Mouse (Mus musculus): ENCODE measurements around the gene Aldh16a1. TPM values are rescaled to one million over a fixed set of nuclear protein-coding genes. Genes with fewer than 3 reads are reported as not detected.
A peak's percentile ranks its signal among the peaks of the same experiment; 100 is the strongest.

Aldh16a1 gene
- polyA plus RNA-seq, 1 experiment from 2014 or later: 33.4 TPM

DNA sequence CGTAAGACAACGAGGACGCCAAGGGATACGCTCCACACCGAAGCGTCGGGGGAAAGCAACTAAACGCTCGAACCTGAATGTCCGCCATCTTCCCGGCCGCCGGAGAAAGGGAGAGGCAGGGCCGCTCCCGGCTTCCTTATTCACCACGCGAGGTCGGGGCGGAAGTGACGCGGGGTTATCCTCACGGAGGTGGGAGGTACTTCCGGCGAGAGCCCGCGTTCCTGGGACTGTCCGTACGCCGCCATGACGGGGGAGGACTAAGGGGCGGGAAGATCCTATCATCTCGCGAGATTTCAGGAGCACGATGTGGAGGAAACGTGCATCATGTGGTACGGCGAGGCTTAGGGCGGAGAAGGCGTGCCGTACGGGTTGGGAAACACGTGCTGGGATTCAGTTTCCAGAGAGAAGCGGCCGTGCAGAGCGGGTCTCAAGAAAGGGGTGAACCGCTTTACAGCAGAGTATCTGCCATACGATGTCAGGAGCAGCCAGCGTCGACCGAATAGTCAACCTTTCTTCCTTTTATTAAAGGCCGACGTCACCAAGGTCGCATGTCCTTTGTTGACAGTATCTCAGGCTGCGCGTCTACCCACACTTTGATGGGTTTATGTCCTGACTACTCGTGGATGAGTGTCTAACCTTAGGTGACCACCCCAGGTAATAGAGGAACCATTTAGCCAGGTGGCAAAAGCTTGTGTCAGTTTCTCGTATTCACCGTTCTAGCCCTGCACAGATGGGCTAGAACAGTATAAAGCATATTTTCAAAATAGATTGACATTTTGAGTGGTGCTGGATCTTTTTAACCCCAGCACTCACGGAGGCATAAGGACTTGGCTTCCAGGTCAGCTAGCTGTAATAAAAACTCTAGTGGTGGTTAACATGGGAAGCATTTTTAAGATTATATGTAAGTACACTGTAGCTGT lies 29.9 kb downstream of the Aldh16a1 start, which contains the start of gene Rps11:
Rps11 (minus strand) TSS at position 216 of the 920 bp plus-strand sequence.
- Histone ChIP-seq H3K27me3 (replicated peaks) (no peaks in the 10 kb centered on the region), H3K4me2 (peak within 1 kb of the TSS; percentile 76), H3K9me3 (no peaks in the 10 kb centered on the region), H3K36me3 (peaks cover 68% of the 10 kb centered on the region), H3K4me1 (peaks cover 59% of the 10 kb centered on the region), H3K27ac (replicated peaks) (peak within 1 kb of the TSS; percentile 94), H3K4me3 (peak within 1 kb of the TSS; percentile 85), H3K9ac (peak within 1 kb of the TSS; percentile 100)
- 1% methylated on average over 59 of the region's 59 CpGs for WGBS
- peak; percentile 82 for ATAC-seq (ENCODE audit: extremely low read depth, insufficient number of reproducible peaks, low FRiP score, low TSS enrichment)

DNA sequence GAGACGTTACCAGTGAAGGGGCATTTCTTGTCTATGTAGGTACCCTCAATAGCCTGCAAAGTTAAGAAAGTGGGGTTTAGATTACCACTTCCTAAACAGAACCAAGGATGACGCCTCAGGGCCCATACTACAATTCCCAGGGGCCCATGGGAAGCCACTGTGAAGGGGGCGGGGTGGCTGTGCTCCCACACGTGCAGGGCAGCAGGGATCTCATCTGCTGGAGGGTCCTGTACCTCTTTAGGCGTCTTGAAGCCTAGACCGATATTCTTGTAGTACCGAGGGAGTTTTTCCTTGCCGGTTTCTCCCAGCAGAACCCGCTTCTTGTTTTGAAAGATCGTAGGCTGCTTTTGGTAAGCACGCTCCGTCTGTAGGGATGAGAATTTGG lies 31.2 kb downstream of the Aldh16a1 start:
- H3K4me2 ChIP-seq: peak overlapping the region; percentile 76
- peak overlapping the region; percentile 96 for H3K9ac ChIP-seq
- peak overlapping the region; percentile 94 for H3K27ac ChIP-seq (replicated peaks)
- peaks cover 58% of the 10 kb centered on the region for H3K4me1 ChIP-seq
- no peaks in the 10 kb centered on the region for H3K9me3 ChIP-seq
- H3K27me3 ChIP-seq (replicated peaks): no peaks in the 10 kb centered on the region
- H3K4me3 ChIP-seq: peak overlapping the region; percentile 85
- H3K36me3 ChIP-seq: peaks cover 81% of the 10 kb centered on the region
- WGBS: 17% methylated on average over 12 of the region's 12 CpGs
- ATAC-seq (ENCODE audit: extremely low read depth, insufficient number of reproducible peaks, low FRiP score, low TSS enrichment): no peak

DNA sequence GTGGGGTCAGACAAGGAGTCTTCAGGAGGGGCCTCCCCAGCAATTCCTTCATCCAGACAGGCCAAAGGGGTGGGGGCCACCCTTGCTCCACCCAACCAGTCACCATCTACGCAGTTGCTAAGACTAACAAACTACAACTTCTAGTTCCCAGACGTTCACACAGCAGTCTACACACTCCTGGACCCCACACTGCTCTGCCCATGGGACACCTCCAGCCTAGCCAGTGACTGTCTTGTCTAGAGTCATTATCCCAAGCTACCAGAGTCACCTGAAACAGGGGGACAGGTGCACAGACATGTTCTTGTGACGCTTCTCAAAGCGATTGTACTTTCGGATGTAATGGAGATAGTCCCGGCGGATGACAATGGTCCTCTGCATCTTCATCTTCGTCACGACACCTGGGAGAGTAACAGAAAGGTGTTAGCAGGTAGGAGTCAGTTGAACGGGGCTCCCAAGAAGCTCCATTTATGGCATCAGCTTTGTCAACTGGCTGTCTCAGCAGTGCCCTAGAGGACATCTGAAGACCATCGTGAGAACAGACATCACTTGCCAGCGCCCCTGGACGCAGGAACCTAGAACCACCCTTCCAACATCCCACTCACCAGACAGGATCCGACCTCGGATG lies 31.7 kb downstream of the Aldh16a1 start:
- no peak for ATAC-seq (ENCODE audit: extremely low read depth, insufficient number of reproducible peaks, low FRiP score, low TSS enrichment)
- Histone ChIP-seq H3K27ac (replicated peaks) (0 out of 2 replicates have a peak overlapping the region, but pooled peaks have one; percentile 94), H3K4me3 (peak overlapping the region; percentile 85), H3K4me2 (peak overlapping the region; percentile 76), H3K27me3 (replicated peaks) (no peaks in the 10 kb centered on the region), H3K9ac (peak overlapping the region; percentile 96), H3K36me3 (peaks cover 86% of the 10 kb centered on the region), H3K4me1 (peaks cover 63% of the 10 kb centered on the region), H3K9me3 (no peaks in the 10 kb centered on the region)
- WGBS: 78% methylated on average over 15 of the region's 15 CpGs

DNA sequence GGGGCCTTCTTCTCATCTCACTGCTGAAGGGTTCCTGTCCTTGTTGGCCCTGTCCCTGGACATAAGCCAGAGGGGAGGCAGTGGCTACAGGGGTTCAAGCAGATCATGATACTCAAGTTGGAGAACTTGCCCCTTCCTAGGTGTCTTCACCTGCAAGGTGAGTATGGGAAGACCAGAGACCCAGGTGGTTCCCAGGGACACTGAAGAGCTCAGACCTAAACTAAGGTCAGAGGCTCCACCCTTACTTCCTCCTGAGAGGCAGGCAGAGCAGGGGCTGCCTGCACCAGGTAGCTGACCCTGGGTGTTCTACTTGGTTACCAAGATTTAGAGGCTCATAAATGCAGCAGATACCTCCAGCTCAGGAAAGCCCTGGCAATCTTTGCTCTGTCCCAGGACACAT lies 32.4 kb downstream of the Aldh16a1 start:
- Histone ChIP-seq H3K36me3 (peaks cover 80% of the 10 kb centered on the region), H3K9ac (peak overlapping the region; percentile 53), H3K27ac (replicated peaks) (peak overlapping the region; percentile 21), H3K4me3 (peak overlapping the region; percentile 5; the same call in 1 of the 2 replicates), H3K27me3 (replicated peaks) (no peaks in the 10 kb centered on the region), H3K4me2 (0 out of 2 replicates have a peak overlapping the region, but pooled peaks have one; percentile 76), H3K9me3 (no peaks in the 10 kb centered on the region), H3K4me1 (peaks cover 58% of the 10 kb centered on the region)
- no peak for ATAC-seq (ENCODE audit: extremely low read depth, insufficient number of reproducible peaks, low FRiP score, low TSS enrichment)

DNA sequence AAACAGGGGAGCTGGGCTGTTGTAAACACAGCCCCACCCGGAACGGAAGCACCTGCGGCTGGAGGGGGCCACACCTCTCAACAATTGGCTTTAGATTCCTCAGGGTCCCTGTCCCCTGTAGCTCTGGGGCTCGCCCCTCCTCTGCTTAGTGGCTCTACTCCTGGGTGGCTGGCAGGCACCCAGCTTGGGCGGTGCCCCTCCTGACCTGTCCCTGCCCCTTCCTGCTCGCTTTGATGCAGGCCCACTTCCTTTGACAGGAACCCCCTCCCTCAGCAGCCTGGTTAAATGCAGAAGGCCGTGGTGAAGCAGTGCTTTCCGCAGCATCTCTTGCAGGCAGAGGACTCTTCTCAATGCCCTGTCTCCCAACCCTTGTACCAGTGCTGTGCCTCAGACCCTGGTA lies 33.0 kb downstream of the Aldh16a1 start:
- ATAC-seq (ENCODE audit: extremely low read depth, insufficient number of reproducible peaks, low FRiP score, low TSS enrichment): no peak
- Histone ChIP-seq H3K4me3 (peak overlapping the region; percentile 5; the same call in 1 of the 2 replicates), H3K27ac (replicated peaks) (peak overlapping the region; percentile 21), H3K9me3 (no peaks in the 10 kb centered on the region), H3K4me2 (0 out of 2 replicates have a peak overlapping the region, but pooled peaks have one; percentile 76), H3K4me1 (peaks cover 53% of the 10 kb centered on the region), H3K36me3 (peaks cover 74% of the 10 kb centered on the region), H3K27me3 (replicated peaks) (no peaks in the 10 kb centered on the region), H3K9ac (peak overlapping the region; percentile 53)
- WGBS: 52% methylated on average over 7 of the region's 8 CpGs

DNA sequence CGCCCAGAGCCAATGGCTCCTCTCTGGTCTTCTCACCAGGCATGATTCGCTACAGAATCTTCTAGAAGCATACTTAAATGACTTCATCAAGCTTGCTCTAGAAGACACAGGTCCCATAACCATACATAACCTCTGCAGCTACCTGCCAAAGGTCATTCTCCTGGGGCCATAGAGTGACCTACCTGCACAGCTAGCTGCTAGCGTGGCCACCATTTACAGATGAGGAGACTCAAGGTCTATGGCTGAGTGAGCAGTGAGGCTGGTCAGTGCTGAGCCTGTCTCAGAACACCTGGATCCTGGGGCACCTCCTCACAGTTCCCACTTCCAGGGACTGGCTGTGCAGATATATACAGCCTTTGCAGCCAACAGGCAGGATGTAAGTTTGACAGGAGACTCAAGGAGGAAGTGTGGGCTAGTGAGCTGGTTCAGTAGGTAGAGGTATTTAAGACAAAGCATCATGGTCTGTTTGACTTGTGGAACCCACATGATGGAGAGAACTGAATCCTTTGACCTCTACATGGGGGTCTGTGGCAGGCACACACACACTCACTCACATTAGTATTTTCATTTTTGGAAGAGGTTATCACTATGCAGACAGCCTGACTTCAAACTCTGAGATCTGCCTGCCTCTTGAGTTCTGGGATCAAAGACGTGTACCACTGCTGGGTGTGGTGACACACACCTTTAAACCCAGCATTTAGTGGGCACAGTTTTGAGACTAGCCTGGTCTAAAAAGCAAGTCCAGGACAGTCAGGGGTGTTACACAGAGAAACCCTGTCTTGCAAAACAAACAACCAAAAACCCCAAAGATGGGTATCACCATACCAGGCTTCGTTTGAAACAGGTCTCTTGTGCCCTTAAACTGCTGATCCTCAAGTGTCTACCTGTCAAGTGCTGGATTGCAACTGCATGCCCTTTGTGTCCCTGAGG lies 34.3 kb downstream of the Aldh16a1 start:
- peaks cover 61% of the 10 kb centered on the region for H3K36me3 ChIP-seq
- H3K4me3 ChIP-seq: no peak overlapping the region
- H3K4me2 ChIP-seq: no peak overlapping the region
- peaks cover 47% of the 10 kb centered on the region for H3K4me1 ChIP-seq
- no peaks in the 10 kb centered on the region for H3K27me3 ChIP-seq (replicated peaks)
- H3K9ac ChIP-seq: 0 out of 2 replicates have a peak overlapping the region, but pooled peaks have one; percentile 16
- WGBS: 73% methylated on average over 5 of the region's 5 CpGs
- no peak for ATAC-seq (ENCODE audit: extremely low read depth, insufficient number of reproducible peaks, low FRiP score, low TSS enrichment)
- H3K9me3 ChIP-seq: no peaks in the 10 kb centered on the region
- H3K27ac ChIP-seq (replicated peaks): no peak overlapping the region

DNA sequence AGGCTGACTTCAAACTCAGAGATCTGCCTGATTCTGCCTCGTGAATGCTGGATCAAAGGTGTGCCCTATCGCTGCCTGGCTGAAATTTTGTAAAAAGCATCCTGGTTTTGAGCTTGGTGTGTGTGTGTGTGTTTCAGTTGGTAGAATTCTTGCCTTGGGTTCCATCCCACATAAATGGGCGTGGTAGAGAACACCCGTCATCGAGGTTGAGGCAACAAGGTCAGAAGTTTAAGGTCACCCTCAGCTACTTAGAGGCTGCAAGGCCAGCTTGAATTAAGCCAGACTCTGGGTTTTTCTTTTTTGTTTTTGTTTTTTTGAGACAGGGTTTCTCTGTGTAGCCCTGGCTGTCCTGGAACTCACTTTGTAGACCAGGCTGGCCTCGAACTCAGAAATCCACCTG lies 36.0 kb downstream of the Aldh16a1 start:
- Histone ChIP-seq H3K4me2 (no peak overlapping the region), H3K4me1 (peaks cover 50% of the 10 kb centered on the region), H3K27me3 (replicated peaks) (no peaks in the 10 kb centered on the region), H3K36me3 (peaks cover 56% of the 10 kb centered on the region), H3K9ac (no peak overlapping the region), H3K9me3 (no peaks in the 10 kb centered on the region), H3K27ac (replicated peaks) (no peak overlapping the region), H3K4me3 (no peak overlapping the region)
- ATAC-seq (ENCODE audit: extremely low read depth, insufficient number of reproducible peaks, low FRiP score, low TSS enrichment): no peak
- 80% methylated on average over 6 of the region's 6 CpGs for WGBS

DNA sequence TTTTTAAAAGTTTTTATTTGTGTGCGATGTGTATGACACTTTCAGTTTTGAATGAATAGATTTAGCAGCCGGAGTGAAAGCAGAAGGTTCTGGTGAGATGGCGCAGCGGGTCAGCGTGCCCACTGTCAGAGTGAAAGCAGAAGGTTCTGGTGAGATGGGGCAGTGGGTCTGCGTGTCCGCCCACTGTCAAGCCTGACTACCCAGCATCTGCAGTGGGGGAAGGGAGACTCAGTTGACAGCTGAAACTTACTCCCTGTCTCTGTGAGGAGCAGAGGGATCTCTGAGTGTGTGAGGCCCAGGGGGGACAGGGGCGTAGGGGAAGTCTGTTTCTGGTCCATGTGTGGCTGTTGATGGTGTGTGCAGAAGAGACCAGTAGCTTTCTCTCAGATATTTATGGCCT lies 36.8 kb downstream of the Aldh16a1 start:
- H3K27ac ChIP-seq (replicated peaks): no peak overlapping the region
- no peaks in the 10 kb centered on the region for H3K9me3 ChIP-seq
- no peaks in the 10 kb centered on the region for H3K27me3 ChIP-seq (replicated peaks)
- whole genome bisulfite sequencing: 81% methylated on average over 8 of the region's 8 CpGs
- no peak for ATAC-seq (ENCODE audit: extremely low read depth, insufficient number of reproducible peaks, low FRiP score, low TSS enrichment)
- peaks cover 48% of the 10 kb centered on the region for H3K4me1 ChIP-seq
- H3K4me3 ChIP-seq: no peak overlapping the region
- peaks cover 49% of the 10 kb centered on the region for H3K36me3 ChIP-seq
- H3K4me2 ChIP-seq: no peak overlapping the region
- peak overlapping the region; percentile 35 for H3K9ac ChIP-seq

DNA sequence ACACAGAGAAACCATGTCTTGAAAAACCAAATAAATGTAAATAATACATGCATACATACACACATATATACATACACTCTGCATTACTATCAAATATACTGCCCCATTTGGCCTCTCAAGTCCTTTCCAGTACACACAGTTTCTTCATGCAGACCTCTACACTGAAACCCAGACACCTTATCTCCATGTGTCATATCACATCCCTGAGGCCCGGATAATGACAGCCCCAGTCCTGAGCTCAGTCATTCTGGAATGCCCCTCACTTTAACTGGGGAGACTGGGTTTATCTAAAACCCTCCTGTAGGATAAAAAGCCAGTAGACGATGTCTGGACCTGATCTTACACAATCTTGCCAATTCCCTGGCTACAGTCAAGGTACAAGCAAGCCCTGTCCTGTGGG lies 40.9 kb downstream of the Aldh16a1 start:
- Histone ChIP-seq H3K4me3 (no peak overlapping the region), H3K27ac (replicated peaks) (peak overlapping the region; percentile 56), H3K36me3 (peaks cover 9% of the 10 kb centered on the region), H3K9me3 (no peaks in the 10 kb centered on the region), H3K4me1 (peaks cover 34% of the 10 kb centered on the region), H3K9ac (no peak overlapping the region), H3K4me2 (no peak overlapping the region), H3K27me3 (replicated peaks) (no peaks in the 10 kb centered on the region)
- WGBS: 17% methylated on average over 2 of the region's 2 CpGs
- ATAC-seq (ENCODE audit: extremely low read depth, insufficient number of reproducible peaks, low FRiP score, low TSS enrichment): no peak

DNA sequence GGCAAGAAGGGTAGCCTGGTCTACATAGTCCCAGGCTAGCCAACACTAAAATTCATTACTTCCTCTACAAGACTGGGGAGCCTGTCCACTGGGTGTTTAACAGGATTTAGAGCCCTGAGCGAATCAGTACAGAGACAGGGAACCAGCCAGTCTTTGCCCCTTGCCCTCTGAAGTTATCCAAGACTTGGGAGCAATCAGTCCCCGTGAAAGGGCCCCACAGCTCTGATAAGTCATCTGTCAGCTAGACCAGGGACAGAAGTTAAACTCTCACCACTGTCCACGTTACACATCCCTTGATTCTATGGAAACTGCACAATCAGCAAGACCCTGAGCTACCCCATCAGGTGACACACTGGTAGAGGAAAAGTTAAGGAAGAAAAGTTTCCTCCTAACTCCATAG lies 41.9 kb downstream of the Aldh16a1 start:
- WGBS: 48% methylated on average over 3 of the region's 3 CpGs
- no peak overlapping the region for H3K9ac ChIP-seq
- ATAC-seq (ENCODE audit: extremely low read depth, insufficient number of reproducible peaks, low FRiP score, low TSS enrichment): no peak
- no peak overlapping the region for H3K4me3 ChIP-seq
- no peak overlapping the region for H3K27ac ChIP-seq (replicated peaks)
- H3K27me3 ChIP-seq (replicated peaks): no peaks in the 10 kb centered on the region
- H3K4me2 ChIP-seq: no peak overlapping the region
- no peaks in the 10 kb centered on the region for H3K36me3 ChIP-seq
- H3K4me1 ChIP-seq: peaks cover 26% of the 10 kb centered on the region
- H3K9me3 ChIP-seq: no peaks in the 10 kb centered on the region

DNA sequence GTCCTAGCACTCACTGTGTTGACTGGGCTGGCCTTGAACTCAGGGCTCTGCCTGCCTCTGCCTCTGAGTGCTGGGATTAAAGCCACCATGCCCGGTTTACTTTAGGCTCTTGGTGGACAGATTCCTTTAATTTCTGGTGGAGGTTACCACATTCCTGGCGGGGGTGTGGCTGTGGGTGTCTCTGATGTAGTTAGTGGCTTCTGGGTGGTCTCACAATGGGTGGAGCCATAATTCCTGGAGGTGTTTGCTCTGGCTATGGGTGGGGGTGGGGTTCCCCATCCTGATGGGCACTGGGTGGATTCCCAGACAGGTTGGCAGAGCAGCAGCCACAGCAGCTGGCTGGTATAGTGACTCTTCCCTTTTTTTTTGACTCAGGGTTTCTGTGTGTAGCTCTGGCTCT lies 42.4 kb downstream of the Aldh16a1 start:
- H3K27me3 ChIP-seq (replicated peaks): no peaks in the 10 kb centered on the region
- H3K27ac ChIP-seq (replicated peaks): no peak overlapping the region
- no peak overlapping the region for H3K4me2 ChIP-seq
- H3K9ac ChIP-seq: no peak overlapping the region
- H3K4me1 ChIP-seq: peaks cover 25% of the 10 kb centered on the region
- ATAC-seq (ENCODE audit: extremely low read depth, insufficient number of reproducible peaks, low FRiP score, low TSS enrichment): no peak
- H3K4me3 ChIP-seq: no peak overlapping the region
- H3K9me3 ChIP-seq: no peaks in the 10 kb centered on the region
- no peaks in the 10 kb centered on the region for H3K36me3 ChIP-seq
- WGBS: 55% methylated on average over 2 of the region's 2 CpGs

Data from heart, embryonic 13.5 days (tissue).